Mouse (Mus musculus): ENCODE measurements around the gene Ralgds.

GRCm38 (mm10) chr2:28588574-28588973, 75.6 kb downstream of the Ralgds start:
- TF ChIP-seq CTCF (IDR thresholded peaks at IDR 0.05; ENCODE audit: extremely low read depth, insufficient read depth, insufficient read length, insufficient replicate concordance) (no peak), POLR2A (IDR thresholded peaks at IDR 0.05; ENCODE audit: low read depth, low read length) (no peak)

Measured in spleen, adult 2 months (tissue).